Mouse (Mus musculus) midbrain, embryonic 11.5 days (tissue): Measurements from ENCODE around the gene Klf4. TPM values are rescaled to one million over a fixed set of nuclear protein-coding genes. Genes with fewer than 3 reads are reported as not detected.

Experiments used
- ATAC-seq: fragments of 200-750 bp; cut with Nextera tagmentation; 2 replicates; pipeline ENCODE4 v1.8.0; 2017; ENCODE audit warnings: moderate TSS enrichment, moderate library complexity; ENCODE audit not compliant: low FRiP score
- DNase-seq: peaks from one replicate; pipeline ENCODE4 v3.0.0; 2015; ENCODE audit warnings: low spot score; ENCODE audit errors: missing footprints
- H3K27ac ChIP-seq: fragments of 300-500 bp; sonication (generic); 2 replicates; pipeline ENCODE4 v1.5.1; 2014; ENCODE audit warnings: low read depth, low read length
- H3K27me3 ChIP-seq: fragments of 300-500 bp; sonication (generic); 2 replicates; pipeline ENCODE4 v1.6.1; 2014; ENCODE audit warnings: mild to moderate bottlenecking, low read length, moderate library complexity, mixed read lengths; ENCODE audit not compliant: control insufficient read depth, insufficient read depth
- H3K36me3 ChIP-seq: fragments of 300-500 bp; sonication (generic); 2 replicates; pipeline ENCODE4 v1.6.1; 2014; ENCODE audit warnings: mild to moderate bottlenecking, low read length, moderate library complexity, mixed read lengths; ENCODE audit not compliant: control insufficient read depth, insufficient read depth
- H3K4me1 ChIP-seq: fragments of 300-500 bp; sonication (generic); 2 replicates; pipeline ENCODE4 v1.6.1; 2014; ENCODE audit warnings: low read length; ENCODE audit not compliant: control insufficient read depth, insufficient read depth
- H3K4me2 ChIP-seq: fragments of 300-500 bp; sonication (generic); 2 replicates; pipeline ENCODE4 v1.6.1; 2014; ENCODE audit warnings: mild to moderate bottlenecking, moderate library complexity
- H3K4me3 ChIP-seq: fragments of 300-500 bp; sonication (generic); 2 replicates; pipeline ENCODE4 v1.5.1; 2014; ENCODE audit warnings: low read depth, low read length
- H3K9ac ChIP-seq: fragments of 300-500 bp; sonication (generic); 2 replicates; pipeline ENCODE4 v1.6.1; 2014; ENCODE audit warnings: low read length
- H3K9me3 ChIP-seq: fragments of 300-500 bp; sonication (generic); 2 replicates; pipeline ENCODE4 v1.6.1; 2016; ENCODE audit warnings: low read length; ENCODE audit not compliant: control insufficient read depth
- WGBS: fragments of 180-500 bp; shearing (Covaris S2); extraction: QIAGEN DNeasy Blood & Tissue Kit; methylation state at CpG from one replicate; pipeline ENCODE4 v1.1.7; 2014; 5-methylcytosine and 5-hydroxymethylcytosine counted together
- polyA plus RNA-seq: library from polyadenylated mRNA; unstranded; fragments of >200 nt; fragmentation: Nextera tagmentation; extraction: Ambion mirVana; gene quantifications from 2 replicates; pipeline ENCODE4 v1.2.1, GENCODE M21; 2014

The Klf4 gene
- polyA plus RNA-seq, 1 experiment from 2014 or later: 1.7 TPM

DNA sequence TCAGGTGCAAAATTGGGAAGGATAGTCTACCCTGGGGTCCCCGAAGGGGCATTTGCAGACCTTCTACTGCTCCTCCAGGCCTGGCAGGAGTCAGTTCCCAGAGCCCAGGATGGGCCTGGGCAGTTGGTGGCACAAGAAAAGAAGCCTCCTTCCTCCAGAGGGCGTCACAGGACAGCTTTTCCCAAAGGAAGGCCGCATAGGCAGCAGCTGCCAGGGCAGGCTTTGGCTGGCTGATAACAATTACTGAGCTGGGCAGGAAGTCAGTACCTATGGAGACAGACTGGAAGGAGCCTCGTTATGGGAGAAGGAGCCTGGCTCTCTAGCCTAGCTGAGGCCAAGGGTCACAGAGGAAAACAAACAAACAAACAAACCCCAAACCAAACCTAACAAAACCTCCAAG is 54.3 kb downstream of the Klf4 start:
- no peaks in the 10 kb centered on the region for H3K36me3 ChIP-seq
- H3K9ac ChIP-seq: no peak overlapping the region
- 50% methylated on average over 4 of the region's 4 CpGs for WGBS
- H3K4me2 ChIP-seq: no peak overlapping the region
- no peaks in the 10 kb centered on the region for H3K9me3 ChIP-seq
- no peak overlapping the region for H3K4me3 ChIP-seq
- H3K4me1 ChIP-seq: peaks cover 3% of the 10 kb centered on the region; the same call in 1 of the 2 replicates
- no peaks in the 10 kb centered on the region for H3K27me3 ChIP-seq
- no peak for DNase-seq
- no peak overlapping the region for H3K27ac ChIP-seq
- ATAC-seq: no peak

DNA sequence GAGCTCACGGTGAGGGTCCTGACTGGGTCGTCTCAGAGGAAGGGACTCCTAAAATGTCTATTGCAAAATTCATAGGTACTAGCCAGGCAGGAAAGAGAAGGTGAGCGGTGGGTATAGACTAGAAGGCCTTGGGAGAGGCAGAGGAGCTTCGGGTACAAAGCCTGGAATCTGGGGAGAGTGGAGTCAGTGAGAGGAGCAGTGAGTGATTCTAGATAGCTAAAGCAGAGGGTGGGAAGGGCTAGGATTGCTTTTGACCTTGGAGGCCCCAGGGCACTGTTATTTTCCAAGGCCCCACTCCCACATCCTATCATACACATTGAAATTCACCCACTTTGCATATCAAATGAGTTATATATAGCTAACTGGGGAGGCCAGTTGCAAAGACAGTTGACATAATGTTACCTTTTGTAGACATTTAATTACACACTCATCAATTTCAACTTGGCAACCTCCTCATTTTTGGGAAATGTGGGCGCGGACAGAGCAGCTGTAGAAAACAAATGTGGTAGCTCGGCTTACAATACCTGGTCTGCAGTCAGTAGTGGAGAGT is 55.0 kb downstream of the Klf4 start:
- 90% methylated on average over 7 of the region's 7 CpGs for WGBS
- no peak overlapping the region for H3K4me2 ChIP-seq
- H3K27ac ChIP-seq: no peak overlapping the region
- no peak for ATAC-seq
- no peak for DNase-seq
- no peaks in the 10 kb centered on the region for H3K27me3 ChIP-seq
- H3K4me1 ChIP-seq: peaks cover 3% of the 10 kb centered on the region; the same call in 1 of the 2 replicates
- no peaks in the 10 kb centered on the region for H3K9me3 ChIP-seq
- no peaks in the 10 kb centered on the region for H3K36me3 ChIP-seq
- H3K9ac ChIP-seq: no peak overlapping the region
- no peak overlapping the region for H3K4me3 ChIP-seq

Other genes starting within 250 kb of the Klf4 start
- gene Rad23b, start 182.4 kb downstream of the Klf4 start, polyA plus RNA-seq: 95.5 and 104 TPM in 2 replicates